Mouse (Mus musculus) urinary bladder, postnatal 4 days (tissue): ENCODE measurements around the gene Dnajb14.
"Not testable (repeated sequence)": the region's sequence is repeated elsewhere in the genome, so short reads cannot be mapped to it uniquely, and the experiment has no call there.

Experiments
- DNase-seq, 2 experiments: peaks; one replicate each; pipeline ENCODE4 v3.0.0; 2021 to 2022; ENCODE audit warnings: low spot score in 2 of 2

The Dnajb14 gene

GRCm38 (mm10) chr3:137863330-137864123 lies 3.9 kb upstream of the Dnajb14 start:
- no peak for DNase-seq

DNA sequence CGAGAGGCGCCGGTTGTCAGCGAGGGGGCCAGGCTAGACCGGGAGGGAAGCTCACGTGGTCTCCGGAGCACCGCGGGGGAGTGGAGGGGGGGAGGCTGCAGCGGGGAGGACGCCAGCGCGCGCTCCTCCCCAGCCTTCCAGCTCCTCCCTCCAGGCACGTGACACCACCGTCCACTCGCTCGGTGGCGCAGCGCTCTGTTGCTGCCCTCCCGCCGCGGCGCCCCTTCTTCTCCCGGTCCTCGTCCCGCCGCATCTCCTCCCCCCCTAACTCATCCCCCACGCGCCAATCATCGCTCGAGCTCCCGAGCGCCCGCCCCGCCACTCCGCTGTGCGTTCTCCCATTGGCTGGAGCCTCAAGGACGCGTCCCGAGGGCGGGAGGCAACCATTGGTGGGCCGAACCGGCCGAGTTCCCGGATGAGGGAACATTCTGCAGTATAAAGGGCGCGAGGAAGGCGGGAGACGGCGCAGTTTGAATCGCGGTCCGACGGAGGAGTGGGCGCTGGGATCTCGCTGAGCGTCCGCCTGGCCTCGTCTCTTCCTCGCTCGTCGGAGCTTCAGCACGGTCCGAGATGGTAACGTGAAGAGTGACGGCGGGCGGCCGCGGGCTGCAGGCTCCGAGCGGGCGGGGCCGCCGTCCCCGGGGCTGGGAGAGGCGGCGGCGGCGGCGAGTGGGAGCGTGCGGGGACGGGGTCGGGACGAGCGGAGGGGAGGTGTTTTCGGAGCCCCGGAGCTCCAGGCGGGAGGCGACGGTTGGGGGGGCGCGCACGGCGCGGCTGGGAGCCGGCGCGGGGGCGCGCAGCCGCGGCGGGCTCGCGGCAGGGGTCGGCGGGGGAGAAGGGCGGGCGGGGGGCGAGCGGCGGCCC lies 3.1 kb upstream of the Dnajb14 start, which contains the start of gene H2afz:
H2afz (plus strand) TSS at position 364 of the 864 bp plus-strand sequence.
- peak; percentile 99 for DNase-seq

DNA sequence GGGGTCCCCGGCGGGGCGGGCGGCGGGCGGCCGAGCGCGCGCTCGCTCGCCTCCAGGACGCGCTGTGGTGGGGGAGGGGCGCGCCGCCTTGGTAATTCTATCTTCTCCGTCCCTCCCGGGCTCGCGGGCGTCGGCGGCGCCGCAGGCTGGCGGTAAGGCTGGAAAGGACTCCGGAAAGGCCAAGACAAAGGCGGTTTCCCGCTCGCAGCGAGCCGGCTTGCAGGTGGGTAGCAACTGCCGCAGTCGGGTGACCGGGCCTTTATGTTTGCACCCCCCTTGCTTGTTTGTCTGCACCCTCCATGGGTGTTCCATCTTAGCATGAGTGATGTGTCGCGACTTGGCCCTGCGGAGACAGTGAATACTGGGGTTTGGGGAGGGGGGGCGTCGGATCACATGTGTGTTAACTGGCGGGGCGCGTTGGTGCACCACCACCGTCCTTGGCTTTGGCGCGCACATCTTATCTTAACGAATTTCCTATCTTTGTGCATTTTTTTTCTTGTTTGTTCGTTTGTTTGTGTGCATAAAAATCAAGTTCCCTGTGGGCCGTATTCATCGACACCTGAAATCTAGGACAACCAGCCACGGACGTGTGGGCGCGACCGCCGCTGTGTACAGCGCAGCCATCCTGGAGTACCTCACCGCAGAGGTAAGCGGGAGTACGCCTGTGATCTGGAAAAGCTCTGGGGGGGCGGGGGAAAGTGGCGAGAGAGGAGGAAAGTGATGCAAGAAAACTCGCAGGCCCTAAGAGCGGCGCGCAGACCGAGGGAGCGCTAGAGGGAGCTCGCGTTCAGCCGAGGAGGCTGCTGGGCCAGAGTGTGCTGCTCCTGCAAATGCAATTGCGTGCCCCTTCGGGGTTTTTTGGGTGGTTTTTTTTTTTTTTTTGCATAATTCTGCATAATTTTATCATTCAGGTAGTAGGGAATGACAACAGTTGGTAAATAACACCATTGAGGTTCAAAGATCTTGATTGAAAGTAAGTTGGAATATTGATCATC lies 2.2 kb upstream of the Dnajb14 start:
- DNase-seq, result peak; percentile 77 to 91

GRCm38 (mm10) chr3:137867133-137867436 lies 390 bp upstream of the Dnajb14 start:
- DNase-seq, result no peak

GRCm38 (mm10) chr3:137868094-137868913 lies 829 bp downstream of the Dnajb14 start:
- no peak for DNase-seq

GRCm38 (mm10) chr3:137869395-137869794 lies 1.9 kb downstream of the Dnajb14 start:
- DNase-seq, result no peak

DNA sequence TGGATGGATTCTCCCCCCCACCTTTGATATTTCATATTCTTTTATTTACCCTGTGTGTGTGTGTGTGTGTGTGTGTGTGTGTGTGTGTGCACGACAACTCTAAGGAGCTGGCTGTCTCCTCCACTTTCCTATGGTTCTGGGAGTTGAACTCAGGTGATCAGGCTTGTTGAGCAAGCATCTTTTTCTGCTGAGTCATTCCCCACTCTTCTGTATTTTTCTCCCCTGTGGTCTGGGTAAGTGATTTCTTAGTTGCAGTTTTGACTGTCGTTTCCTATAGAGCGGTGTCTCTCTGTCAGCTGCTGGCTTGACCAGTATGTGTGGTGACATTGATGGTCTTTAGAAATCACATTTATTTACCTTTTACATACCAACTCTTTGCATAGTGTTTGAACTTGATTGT lies 11.8 kb downstream of the Dnajb14 start:
- DNase-seq, result no peak

- no peak for DNase-seq
Observed at GRCm38 (mm10) chr3:137880109-137880748, 12.8 kb downstream of the Dnajb14 start.

GRCm38 (mm10) chr3:137881093-137881492 lies 13.6 kb downstream of the Dnajb14 start:
- DNase-seq, result no peak

- no peak for DNase-seq
Observed at GRCm38 (mm10) chr3:137887961-137888360, 20.5 kb downstream of the Dnajb14 start.

DNA sequence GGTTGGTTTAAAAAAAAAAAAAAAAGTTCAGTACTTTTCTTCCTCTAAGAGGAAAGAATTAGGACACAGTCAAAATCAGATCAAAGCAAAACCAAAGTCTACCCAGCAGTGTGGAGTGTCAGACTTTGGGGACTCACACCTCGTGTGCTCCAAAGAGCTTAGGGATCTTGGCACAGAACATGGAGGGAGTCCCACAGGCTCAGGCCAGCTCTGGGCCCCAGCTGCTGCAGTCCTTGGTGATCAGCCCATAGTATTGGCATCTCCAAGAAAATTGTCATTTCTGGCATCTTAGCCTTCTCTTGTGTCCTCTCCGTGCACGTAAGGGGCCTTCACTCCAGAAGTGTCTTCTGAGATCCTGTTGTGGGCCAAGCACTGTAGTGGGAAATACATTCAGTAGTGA lies 23.6 kb downstream of the Dnajb14 start:
- DNase-seq, result no peak

- DNase-seq, result no peak
Observed at GRCm38 (mm10) chr3:137892118-137892517, 24.6 kb downstream of the Dnajb14 start.

GRCm38 (mm10) chr3:137893789-137894188 lies 26.3 kb downstream of the Dnajb14 start:
- no peak for DNase-seq

- no peak for DNase-seq
Observed at GRCm38 (mm10) chr3:137895196-137895595, 27.7 kb downstream of the Dnajb14 start.

DNA sequence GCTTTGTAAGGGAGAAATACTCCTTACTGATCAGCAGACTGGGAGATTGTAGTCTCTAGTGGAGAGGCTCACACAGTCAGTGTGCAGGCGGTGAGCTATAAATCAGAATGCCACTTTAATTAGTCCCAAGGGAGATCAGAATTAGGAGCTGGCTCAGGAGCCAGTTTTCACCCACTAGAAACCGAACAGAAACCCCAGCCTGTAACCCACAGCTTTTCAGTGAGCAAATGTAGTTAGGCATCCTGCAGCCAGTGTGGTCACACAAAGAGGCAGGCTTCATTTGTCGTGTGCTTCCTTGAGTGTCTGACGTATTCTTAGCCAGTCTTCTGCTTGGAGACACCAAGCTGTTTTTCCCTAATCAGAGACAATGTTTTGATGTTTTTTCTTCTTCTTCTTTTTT lies 28.9 kb downstream of the Dnajb14 start:
- DNase-seq, result no peak

DNA sequence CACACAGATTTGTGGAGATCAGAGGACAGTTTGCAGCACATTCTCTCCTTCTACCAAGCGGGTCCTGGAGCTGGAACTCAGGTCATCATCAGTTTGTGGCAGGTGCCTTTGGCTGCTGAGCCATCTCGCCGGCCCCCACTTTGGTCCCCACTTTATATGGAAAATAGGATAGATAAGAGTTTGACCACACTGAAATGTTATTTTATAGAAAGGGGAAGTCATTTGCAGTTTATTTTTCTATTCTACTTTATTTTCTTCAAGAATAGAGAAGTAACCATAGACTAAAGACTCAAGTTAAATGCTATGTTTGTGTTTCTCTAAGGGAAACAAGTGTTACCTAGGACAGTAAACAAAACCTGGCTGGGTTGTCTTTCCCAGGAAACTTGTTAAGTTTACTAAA lies 29.4 kb downstream of the Dnajb14 start:
- DNase-seq, result no peak

DNA sequence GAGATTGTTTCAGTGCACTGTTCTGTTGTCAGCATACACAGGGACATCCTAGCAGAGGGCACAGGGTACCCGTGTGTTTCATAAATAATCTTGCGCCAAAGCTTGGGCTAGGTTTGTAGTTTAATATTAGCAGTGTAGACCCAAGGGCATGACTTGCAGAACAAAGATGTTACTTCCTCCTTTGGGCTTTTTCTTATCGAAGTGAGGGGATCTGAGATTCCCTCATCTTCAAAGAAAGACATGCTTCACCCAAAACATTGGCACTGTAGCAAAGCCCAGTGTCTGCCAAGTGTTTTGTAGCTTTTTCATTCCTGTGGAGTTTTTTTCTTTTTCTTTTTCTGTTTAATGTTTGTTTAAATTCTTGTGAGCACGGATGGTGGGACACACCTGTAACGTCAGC lies 30.2 kb downstream of the Dnajb14 start:
- no peak for DNase-seq

- DNase-seq, result no peak
Observed at GRCm38 (mm10) chr3:137900149-137900548, 32.7 kb downstream of the Dnajb14 start.

GRCm38 (mm10) chr3:137913093-137913492 lies 45.6 kb downstream of the Dnajb14 start:
- DNase-seq, result no peak

DNA sequence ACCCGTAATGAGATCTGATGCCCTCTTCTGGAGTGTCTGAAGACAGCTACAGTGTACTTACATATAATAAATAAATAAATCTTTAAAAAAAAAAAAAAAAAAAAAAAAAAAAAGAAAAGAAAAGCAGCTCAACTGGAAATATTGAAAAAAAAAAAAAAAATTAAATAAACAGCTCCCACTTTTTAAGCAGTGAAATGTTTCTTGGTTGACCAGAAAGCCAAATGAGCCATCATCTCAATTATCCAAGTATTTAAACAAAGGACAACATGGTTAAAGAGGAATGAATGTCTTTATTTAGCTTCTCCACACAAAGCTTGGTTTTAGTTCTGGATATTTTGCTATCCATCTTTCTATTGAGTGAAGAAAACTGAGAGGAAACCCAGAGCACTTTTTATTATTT lies 47.1 kb downstream of the Dnajb14 start:
- DNase-seq, result not testable (repeated sequence)
